Mouse (Mus musculus): Measurements from ENCODE around the gene Gm12830. TPM values are rescaled to one million over a fixed set of nuclear protein-coding genes. Genes with fewer than 3 reads are reported as not detected.

Gene Gm12830
- total and polyA plus RNA-seq, 3 experiments, result not detected

GRCm38 (mm10) chr4:114844600-114844999 is 23.1 kb downstream of the Gm12830 start:
- DNase-seq, result no peak

- no peak for DNase-seq
Observed at GRCm38 (mm10) chr4:114845622-114846021, 24.1 kb downstream of the Gm12830 start.

GRCm38 (mm10) chr4:114846723-114847122 is 25.2 kb downstream of the Gm12830 start:
- no peak for DNase-seq

GRCm38 (mm10) chr4:114853968-114854367 is 32.4 kb downstream of the Gm12830 start:
- DNase-seq, result no peak

GRCm38 (mm10) chr4:114858426-114858825 is 36.9 kb downstream of the Gm12830 start:
- DNase-seq, result peak; percentile 78

GRCm38 (mm10) chr4:114863166-114863565 is 41.6 kb downstream of the Gm12830 start:
- no peak for DNase-seq

GRCm38 (mm10) chr4:114869765-114870490 is 48.4 kb downstream of the Gm12830 start:
- DNase-seq, result peak; percentile 27

- peak; percentile 10 for DNase-seq
Observed at GRCm38 (mm10) chr4:114876441-114876972, 55.0 kb downstream of the Gm12830 start.

- no peak for DNase-seq
Observed at GRCm38 (mm10) chr4:114882232-114882631, 60.7 kb downstream of the Gm12830 start.

GRCm38 (mm10) chr4:114897853-114898252 is 76.3 kb downstream of the Gm12830 start:
- peak; percentile 37 for DNase-seq

GRCm38 (mm10) chr4:114899885-114900284 is 78.4 kb downstream of the Gm12830 start:
- no peak for DNase-seq

GRCm38 (mm10) chr4:114900866-114901642 is 79.5 kb downstream of the Gm12830 start:
- DNase-seq, result no peak

- DNase-seq, result peak; percentile 24
Observed at GRCm38 (mm10) chr4:114901643-114902351, 80.3 kb downstream of the Gm12830 start.

- DNase-seq, result no peak
Observed at GRCm38 (mm10) chr4:114902641-114903421, 81.3 kb downstream of the Gm12830 start.

GRCm38 (mm10) chr4:114903422-114903782 is 81.9 kb downstream of the Gm12830 start:
- no peak for DNase-seq

- no peak for DNase-seq
Observed at GRCm38 (mm10) chr4:114905501-114905900, 84.0 kb downstream of the Gm12830 start.

Other genes starting within 250 kb of the Gm12830 start
- 1 to 10 TPM; 1.2 to 2.8 TPM for gene Foxd2, start 87.2 kb downstream of the Gm12830 start, total RNA-seq (2021)
- 5.7 and 6.3 TPM in 2 replicates for gene Foxd2, start 87.2 kb downstream of the Gm12830 start, polyA plus RNA-seq (2012; rRNA removed)
- not detected for gene Foxe3, start 104.3 kb downstream of the Gm12830 start, total RNA-seq (2021)
- gene Foxe3, start 104.3 kb downstream of the Gm12830 start, polyA plus RNA-seq (2012; rRNA removed), result 0.20 and 1.2 TPM in 2 replicates
- 100 to 1,000 TPM; 106 to 118 TPM for gene Cmpk1, start 165.5 kb downstream of the Gm12830 start, total RNA-seq (2021)
- gene Cmpk1, start 165.5 kb downstream of the Gm12830 start, polyA plus RNA-seq (2012; rRNA removed), result 30.9 and 37.6 TPM in 2 replicates
- gene Stil, start 178.4 kb downstream of the Gm12830 start, total RNA-seq (2021), result under 1 TPM; 0.31 to 0.58 TPM
- gene Stil, start 178.4 kb downstream of the Gm12830 start, polyA plus RNA-seq (2012; rRNA removed), result 0.10 and 0.13 TPM in 2 replicates
- 1 to 10 TPM; 1.8 to 2.8 TPM for gene Tal1, start 234.7 kb downstream of the Gm12830 start, total RNA-seq (2021)
- gene Tal1, start 234.7 kb downstream of the Gm12830 start, polyA plus RNA-seq (2012; rRNA removed), result 5.1 and 8.9 TPM in 2 replicates